Mouse (Mus musculus): ENCODE results near the gene Gm6993.

Gene Gm6993

GRCm38 (mm10) chr12:31239798-31240197 is 772 bp upstream of the Gm6993 start:
- no peak for DNase-seq (ENCODE audit: low spot score in 2 of 2)

GRCm38 (mm10) chr12:31241595-31242342 is 1.2 kb downstream of the Gm6993 start:
- no peak for DNase-seq (ENCODE audit: low spot score in 2 of 2)

- DNase-seq (ENCODE audit: low spot score in 2 of 2): no peak
Observed at GRCm38 (mm10) chr12:31244001-31244400, 3.4 kb downstream of the Gm6993 start.

- DNase-seq (ENCODE audit: low spot score in 2 of 2): no peak
Observed at GRCm38 (mm10) chr12:31244691-31245090, 4.1 kb downstream of the Gm6993 start.

GRCm38 (mm10) chr12:31246153-31246552 is 5.6 kb downstream of the Gm6993 start:
- no peak for DNase-seq (ENCODE audit: low spot score in 2 of 2)

- no peak for DNase-seq (ENCODE audit: low spot score in 2 of 2)
Observed at GRCm38 (mm10) chr12:31246615-31247014, 6.0 kb downstream of the Gm6993 start.

GRCm38 (mm10) chr12:31248165-31248564 is 7.6 kb downstream of the Gm6993 start:
- no peak for DNase-seq (ENCODE audit: low spot score in 2 of 2)

GRCm38 (mm10) chr12:31248681-31249080 is 8.1 kb downstream of the Gm6993 start:
- DNase-seq (ENCODE audit: low spot score in 2 of 2): no peak

GRCm38 (mm10) chr12:31252259-31252658 is 11.7 kb downstream of the Gm6993 start:
- no peak for DNase-seq (ENCODE audit: low spot score in 2 of 2)

GRCm38 (mm10) chr12:31254978-31255377 is 14.4 kb downstream of the Gm6993 start:
- DNase-seq (ENCODE audit: low spot score in 2 of 2): no peak

- no peak for DNase-seq (ENCODE audit: low spot score in 2 of 2)
Observed at GRCm38 (mm10) chr12:31256121-31256903, 15.7 kb downstream of the Gm6993 start.

- no peak for DNase-seq (ENCODE audit: low spot score in 2 of 2)
Observed at GRCm38 (mm10) chr12:31261882-31262281, 21.3 kb downstream of the Gm6993 start.

GRCm38 (mm10) chr12:31263921-31264320 is 23.4 kb downstream of the Gm6993 start:
- no peak for DNase-seq (ENCODE audit: low spot score in 2 of 2)

GRCm38 (mm10) chr12:31265005-31265721 is 24.6 kb downstream of the Gm6993 start, which contains the start of gene Lamb1:
TSS of gene Lamb1 (plus strand) at chr12:31265234.
- peak; percentile 59 to 65 for DNase-seq (ENCODE audit: low spot score in 2 of 2)

GRCm38 (mm10) chr12:31265722-31266431 is 25.3 kb downstream of the Gm6993 start:
- peak in 1 of 2 experiments; percentile 47 for DNase-seq (ENCODE audit: low spot score in 2 of 2)

GRCm38 (mm10) chr12:31266686-31267085 is 26.1 kb downstream of the Gm6993 start:
- DNase-seq (ENCODE audit: low spot score in 2 of 2): peak in 1 of 2 experiments; percentile 19

- DNase-seq (ENCODE audit: low spot score in 2 of 2): no peak
Observed at GRCm38 (mm10) chr12:31267363-31267762, 26.8 kb downstream of the Gm6993 start.

GRCm38 (mm10) chr12:31268315-31268714 is 27.7 kb downstream of the Gm6993 start:
- DNase-seq (ENCODE audit: low spot score in 2 of 2): no peak

GRCm38 (mm10) chr12:31269020-31269597 is 28.5 kb downstream of the Gm6993 start:
- DNase-seq (ENCODE audit: low spot score in 2 of 2): no peak

GRCm38 (mm10) chr12:31270361-31270760 is 29.8 kb downstream of the Gm6993 start:
- DNase-seq (ENCODE audit: low spot score in 2 of 2): no peak

GRCm38 (mm10) chr12:31270776-31271175 is 30.2 kb downstream of the Gm6993 start:
- DNase-seq (ENCODE audit: low spot score in 2 of 2): no peak
